24 mouse cellular contexts compared by ENCODE assay signal in the genomic region with DNA sequence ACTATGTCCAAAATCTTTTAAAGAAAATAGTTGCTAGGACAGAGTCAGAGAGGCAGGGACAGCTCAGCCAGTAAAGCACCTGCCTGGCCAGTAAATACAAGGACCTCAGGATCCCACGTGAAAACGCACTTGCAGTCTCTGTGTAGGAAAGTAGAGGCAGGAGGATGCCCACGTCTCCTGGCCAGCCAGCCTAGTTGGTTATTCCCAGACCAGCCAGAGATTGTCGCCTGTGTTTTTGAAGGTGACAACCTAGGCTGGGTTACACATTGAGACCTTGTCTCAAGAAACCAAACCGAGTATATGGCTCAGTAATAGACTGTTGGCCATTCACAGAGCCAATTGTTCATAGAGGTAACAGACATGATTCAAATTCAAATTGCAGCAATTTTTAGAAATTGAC.
"Had no signal": no experiment of that assay in that cellular context is flagged by ENCODE, and none has a peak within 500 bp of the region (broad histone marks: within the 10 kb centered on the region; RNA-seq: fewer than 3 reads in every experiment).

No protein-coding gene starts in this region.

- DNase-seq: gastrocnemius, postnatal 14 days; gastrocnemius, postnatal 36 days; heart, adult 18-20 months; heart, postnatal 14 days; heart, postnatal 36 days; kidney, adult 11 months; kidney, adult 2 months; kidney, adult 9 months; kidney, postnatal 14 days; kidney, postnatal 36 days; layer of hippocampus, adult 9-11 months; layer of hippocampus, postnatal 36 days; left cerebral cortex, postnatal 4 days had no signal

- H3K27me3 ChIP-seq: heart, embryonic 13.5 days; heart, embryonic 15.5 days; hindbrain, embryonic 13.5 days; hindbrain, embryonic 15.5 days; kidney, embryonic 15.5 days; limb, embryonic 13.5 days; limb, embryonic 15.5 days; liver, embryonic 12.5 days had no signal

- H3K27ac ChIP-seq: hindbrain, embryonic 13.5 days; hindbrain, embryonic 15.5 days; hindbrain, postnatal 0 days; kidney, postnatal 0 days; limb, embryonic 13.5 days; limb, embryonic 15.5 days; liver, embryonic 14.5 days had no signal

- ATAC-seq: hindbrain, postnatal 0 days had no signal

- H3K9ac ChIP-seq: heart, embryonic 13.5 days; heart, embryonic 15.5 days; hindbrain, embryonic 13.5 days; hindbrain, embryonic 15.5 days; kidney, embryonic 15.5 days; limb, embryonic 13.5 days; limb, embryonic 15.5 days; liver, embryonic 12.5 days; liver, embryonic 14.5 days had no signal

- H3K4me3 ChIP-seq: heart, embryonic 15.5 days; hindbrain, embryonic 13.5 days; hindbrain, embryonic 15.5 days; kidney, embryonic 15.5 days; limb, embryonic 13.5 days; limb, embryonic 15.5 days; liver, embryonic 12.5 days had no signal

- H3K9me3 ChIP-seq: heart, embryonic 13.5 days; heart, embryonic 15.5 days; hindbrain, embryonic 13.5 days; hindbrain, embryonic 15.5 days; kidney, embryonic 15.5 days; limb, embryonic 13.5 days; limb, embryonic 15.5 days; liver, embryonic 12.5 days had no signal

- H3K4me2 ChIP-seq: hindbrain, embryonic 13.5 days; hindbrain, embryonic 15.5 days; kidney, embryonic 15.5 days; limb, embryonic 13.5 days; limb, embryonic 15.5 days had no signal

- H3K4me1 ChIP-seq: hindbrain, embryonic 15.5 days; limb, embryonic 15.5 days had no signal
